Mouse (Mus musculus): ENCODE measurements around the gene Dnajc13. TPM values are rescaled to one million over a fixed set of nuclear protein-coding genes. Genes with fewer than 3 reads are reported as not detected.

Gene Dnajc13
- polyA plus RNA-seq, 1 experiment from 2014 or later = 17.5 TPM

DNA sequence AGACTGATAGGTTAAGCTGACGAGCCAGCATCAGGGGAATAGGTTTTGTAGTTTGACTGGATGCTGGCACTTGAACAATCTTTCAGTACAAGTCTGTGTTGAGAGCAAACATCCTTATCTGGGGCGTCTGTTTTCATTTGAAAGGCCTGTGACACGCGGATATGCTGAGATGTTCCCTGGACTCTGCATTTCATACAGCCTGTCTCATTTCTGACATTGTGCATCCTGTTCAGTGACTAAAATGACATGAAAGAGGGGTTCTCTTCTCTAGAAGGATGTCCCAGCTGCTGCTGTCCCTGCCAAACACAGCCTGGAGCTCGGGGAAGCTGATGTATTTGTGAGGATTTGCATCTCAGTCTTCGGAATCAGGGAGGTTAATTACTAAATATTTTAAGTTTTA, 155.2 kb downstream of the Dnajc13 start:
- Histone ChIP-seq H3K9me3 (replicated peaks; ENCODE audit: control insufficient read depth, low read length) (0 out of 2 replicates have a peak, but pooled peaks cover 3% of the 10 kb centered on the region), H3K4me1 (ENCODE audit: control insufficient read depth, insufficient read depth, low read length) (no peaks in the 10 kb centered on the region), H3K9ac (ENCODE audit: low read length) (no peak overlapping the region), H3K36me3 (ENCODE audit: control insufficient read depth, insufficient read depth, low read length) (no peaks in the 10 kb centered on the region), H3K4me3 (ENCODE audit: low read depth, low read length) (no peak overlapping the region), H3K4me2 (ENCODE audit: low read length) (no peak overlapping the region), H3K27me3 (replicated peaks; ENCODE audit: control insufficient read depth, insufficient read depth, low read length) (no peaks in the 10 kb centered on the region), H3K27ac (ENCODE audit: low read depth, low read length) (no peak overlapping the region)
- ATAC-seq (no peak), DNase-seq (ENCODE audit: low spot score) (no peak)
- WGBS = 80% methylated on average over 6 of the region's 6 CpGs

- H3K27me3 ChIP-seq (replicated peaks; ENCODE audit: control insufficient read depth, insufficient read depth, low read length) = no peaks in the 10 kb centered on the region
- 83% methylated on average over 9 of the region's 9 CpGs for WGBS
Observed at GRCm38 (mm10) chr9:104106930-104107329, 155.8 kb downstream of the Dnajc13 start.

DNA sequence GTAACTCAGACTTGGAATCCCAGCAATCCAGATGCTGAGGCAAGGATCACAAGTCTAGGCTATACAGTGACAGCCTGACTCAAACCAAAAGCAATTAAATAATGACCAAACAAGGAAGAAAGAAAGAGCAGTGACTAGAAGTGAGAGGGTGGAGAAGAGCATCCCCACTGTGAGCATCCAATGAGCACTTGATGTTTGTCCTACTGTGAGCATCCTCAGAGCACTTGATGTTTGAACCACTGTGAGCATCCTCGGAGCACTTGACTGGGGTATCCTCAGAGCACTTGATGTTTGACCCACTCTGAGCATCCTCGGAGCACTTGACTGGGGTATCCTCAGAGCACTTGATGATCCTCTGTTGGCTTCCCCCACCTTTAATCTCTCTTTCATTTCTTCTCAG, 157.7 kb downstream of the Dnajc13 start:
- Histone ChIP-seq H3K4me2 (ENCODE audit: low read length) (no peak overlapping the region), H3K9ac (ENCODE audit: low read length) (no peak overlapping the region), H3K9me3 (replicated peaks; ENCODE audit: control insufficient read depth, low read length) (no peaks in the 10 kb centered on the region), H3K4me3 (ENCODE audit: low read depth, low read length) (no peak overlapping the region), H3K27ac (ENCODE audit: low read depth, low read length) (no peak overlapping the region), H3K36me3 (ENCODE audit: control insufficient read depth, insufficient read depth, low read length) (no peaks in the 10 kb centered on the region), H3K4me1 (ENCODE audit: control insufficient read depth, insufficient read depth, low read length) (no peaks in the 10 kb centered on the region), H3K27me3 (replicated peaks; ENCODE audit: control insufficient read depth, insufficient read depth, low read length) (no peaks in the 10 kb centered on the region)
- ATAC-seq = no peak
- 86% methylated on average over 2 of the region's 2 CpGs for WGBS
- DNase-seq (ENCODE audit: low spot score) = no peak

More at GRCm38 (mm10) chr9:104106930-104107329, 155.8 kb downstream of the Dnajc13 start:
- Histone ChIP-seq H3K4me1 (ENCODE audit: control insufficient read depth, insufficient read depth, low read length) (no peaks in the 10 kb centered on the region), H3K4me2 (ENCODE audit: low read length) (no peak overlapping the region), H3K4me3 (ENCODE audit: low read depth, low read length) (no peak overlapping the region), H3K9ac (ENCODE audit: low read length) (no peak overlapping the region), H3K27ac (ENCODE audit: low read depth, low read length) (no peak overlapping the region), H3K9me3 (replicated peaks; ENCODE audit: control insufficient read depth, low read length) (0 out of 2 replicates have a peak, but pooled peaks cover 3% of the 10 kb centered on the region), H3K36me3 (ENCODE audit: control insufficient read depth, insufficient read depth, low read length) (no peaks in the 10 kb centered on the region)
- DNase-seq (ENCODE audit: low spot score) = no peak
- no peak for ATAC-seq

DNA sequence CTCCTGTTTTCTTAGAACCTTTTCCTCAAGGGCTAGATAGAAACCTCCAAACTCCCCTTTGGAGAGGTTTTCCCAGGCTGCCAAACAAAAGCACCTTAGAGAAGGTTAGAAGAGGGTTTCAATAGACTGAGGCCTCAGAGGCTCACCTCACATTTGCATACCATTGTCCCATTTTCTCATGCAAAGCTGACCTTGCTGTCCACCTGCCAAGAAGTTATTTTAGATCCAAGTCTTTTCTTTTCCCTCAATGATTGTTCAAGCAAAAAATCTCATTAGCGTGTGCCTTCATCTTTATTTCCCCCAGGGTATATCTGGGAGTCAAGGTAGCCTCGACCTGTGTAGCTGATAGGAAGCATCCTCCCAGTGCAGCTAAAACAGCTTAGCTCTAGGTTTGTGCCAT, 159.8 kb downstream of the Dnajc13 start:
- 22% methylated on average over 2 of the region's 2 CpGs for WGBS
- Histone ChIP-seq H3K4me1 (ENCODE audit: control insufficient read depth, insufficient read depth, low read length) (no peaks in the 10 kb centered on the region), H3K27me3 (replicated peaks; ENCODE audit: control insufficient read depth, insufficient read depth, low read length) (no peaks in the 10 kb centered on the region), H3K9ac (ENCODE audit: low read length) (no peak overlapping the region), H3K4me2 (ENCODE audit: low read length) (no peak overlapping the region), H3K36me3 (ENCODE audit: control insufficient read depth, insufficient read depth, low read length) (no peaks in the 10 kb centered on the region), H3K27ac (ENCODE audit: low read depth, low read length) (no peak overlapping the region), H3K4me3 (ENCODE audit: low read depth, low read length) (no peak overlapping the region), H3K9me3 (replicated peaks; ENCODE audit: control insufficient read depth, low read length) (no peaks in the 10 kb centered on the region)
- ATAC-seq (no peak), DNase-seq (ENCODE audit: low spot score) (no peak)

DNA sequence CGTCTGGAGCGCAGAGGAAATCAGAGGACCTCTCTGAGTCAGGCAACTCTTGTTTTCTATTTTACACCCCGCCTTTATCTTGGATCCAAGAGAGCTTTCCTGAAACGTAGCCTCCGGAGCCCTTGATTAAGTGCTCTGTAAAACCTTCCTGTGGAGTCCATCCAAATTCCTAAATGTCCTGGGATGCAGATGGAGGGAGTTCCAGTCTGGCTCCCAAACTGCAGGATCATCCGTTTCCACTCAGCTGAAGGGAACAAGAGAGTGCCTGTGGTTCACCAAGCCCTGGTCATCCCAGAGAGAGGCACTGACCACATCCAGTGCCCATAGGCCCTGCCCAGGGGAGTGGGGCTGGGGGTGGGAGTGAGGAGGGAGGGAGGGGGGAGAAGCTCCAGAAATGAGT, 160.4 kb downstream of the Dnajc13 start:
- 27% methylated on average over 6 of the region's 6 CpGs for WGBS
- no peak for ATAC-seq

GRCm38 (mm10) chr9:104101458-104101857, 161.3 kb downstream of the Dnajc13 start:
- WGBS = 20% methylated on average over 3 of the region's 3 CpGs
- ATAC-seq = no peak
- DNase-seq (ENCODE audit: low spot score) = no peak

More for the DNA sequence above, 160.4 kb downstream of the Dnajc13 start:
- Histone ChIP-seq H3K4me2 (ENCODE audit: low read length) (no peak overlapping the region), H3K36me3 (ENCODE audit: control insufficient read depth, insufficient read depth, low read length) (no peaks in the 10 kb centered on the region), H3K9ac (ENCODE audit: low read length) (no peak overlapping the region), H3K4me3 (ENCODE audit: low read depth, low read length) (no peak overlapping the region), H3K27ac (ENCODE audit: low read depth, low read length) (no peak overlapping the region), H3K27me3 (replicated peaks; ENCODE audit: control insufficient read depth, insufficient read depth, low read length) (no peaks in the 10 kb centered on the region), H3K4me1 (ENCODE audit: control insufficient read depth, insufficient read depth, low read length) (no peaks in the 10 kb centered on the region), H3K9me3 (replicated peaks; ENCODE audit: control insufficient read depth, low read length) (no peaks in the 10 kb centered on the region)
- no peak for DNase-seq (ENCODE audit: low spot score)

More at GRCm38 (mm10) chr9:104101458-104101857, 161.3 kb downstream of the Dnajc13 start:
- H3K9me3 ChIP-seq (replicated peaks; ENCODE audit: control insufficient read depth, low read length) = no peaks in the 10 kb centered on the region
- H3K4me1 ChIP-seq (ENCODE audit: control insufficient read depth, insufficient read depth, low read length) = no peaks in the 10 kb centered on the region
- no peak overlapping the region for H3K27ac ChIP-seq (ENCODE audit: low read depth, low read length)
- no peak overlapping the region for H3K4me2 ChIP-seq (ENCODE audit: low read length)
- no peaks in the 10 kb centered on the region for H3K27me3 ChIP-seq (replicated peaks; ENCODE audit: control insufficient read depth, insufficient read depth, low read length)
- H3K9ac ChIP-seq (ENCODE audit: low read length) = no peak overlapping the region
- H3K4me3 ChIP-seq (ENCODE audit: low read depth, low read length) = no peak overlapping the region
- H3K36me3 ChIP-seq (ENCODE audit: control insufficient read depth, insufficient read depth, low read length) = no peaks in the 10 kb centered on the region

Other genes starting within 250 kb of the Dnajc13 start
- gene Gm28305, start 222.3 kb downstream of the Dnajc13 start, polyA plus RNA-seq (2014; fragmentation: Nextera tagmentation; extraction: Ambion mirVana) = not detected in 2 replicates
- gene Uba5, start 199.8 kb downstream of the Dnajc13 start, polyA plus RNA-seq (2014; fragmentation: Nextera tagmentation; extraction: Ambion mirVana) = 73.6 and 75.3 TPM in 2 replicates
- gene Acad11, start 199.6 kb downstream of the Dnajc13 start, polyA plus RNA-seq (2014; fragmentation: Nextera tagmentation; extraction: Ambion mirVana) = 7.4 and 8.1 TPM in 2 replicates
- 0.33 and 0.35 TPM in 2 replicates for gene Ackr4, start 136.0 kb downstream of the Dnajc13 start, polyA plus RNA-seq (2014; fragmentation: Nextera tagmentation; extraction: Ambion mirVana)
- gene Acpp, start 74.8 kb upstream of the Dnajc13 start, polyA plus RNA-seq (2014; fragmentation: Nextera tagmentation; extraction: Ambion mirVana) = 0.10 and 0.17 TPM in 2 replicates